11 mouse cellular contexts compared by ENCODE assay signal in the genomic region with DNA sequence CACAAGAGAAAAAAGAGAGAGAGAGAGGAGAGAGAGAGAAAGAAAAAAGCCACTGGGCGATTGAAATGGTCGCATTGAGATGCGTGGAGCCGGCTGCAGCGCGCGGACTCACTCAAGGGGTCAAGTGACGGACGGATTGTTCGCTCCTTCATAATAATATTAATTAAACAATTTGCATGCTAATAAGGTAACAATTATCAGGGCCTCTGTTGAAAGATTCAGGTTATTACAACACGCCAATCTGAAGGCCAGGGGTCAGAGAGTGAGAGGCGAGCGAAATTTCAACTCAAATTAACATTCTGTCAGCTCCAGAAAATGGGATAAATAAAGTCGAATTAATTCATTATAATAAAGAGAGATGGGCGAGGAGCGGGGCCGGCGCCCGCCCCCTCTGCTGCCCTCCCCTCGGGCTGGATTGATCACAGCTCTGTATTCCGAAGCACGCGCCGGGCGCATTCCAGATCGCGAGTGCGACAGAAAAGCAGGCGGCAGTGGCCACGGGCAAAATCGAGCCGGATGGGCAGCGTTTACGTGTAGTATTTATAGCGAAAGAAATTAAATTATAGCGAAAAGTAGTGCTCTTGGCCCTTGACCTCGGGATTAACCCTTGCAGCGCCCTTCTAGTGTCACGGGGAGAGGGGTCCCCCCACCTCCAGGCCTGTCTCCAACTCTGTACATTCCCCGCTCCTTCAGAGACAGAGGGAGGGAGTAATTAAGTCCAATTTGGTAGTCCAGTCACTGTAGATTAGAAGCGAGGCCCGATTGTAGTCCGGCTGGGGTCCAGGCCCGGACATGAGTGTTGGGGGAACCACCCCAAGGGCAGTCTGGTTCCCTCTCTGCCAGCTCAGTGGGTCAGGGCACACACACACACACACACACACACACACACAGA. TPM values are rescaled to one million over a fixed set of nuclear protein-coding genes. Genes with fewer than 3 reads are reported as not detected.
DNase-seq lines count a peak whose midpoint lies in the region; ATAC-seq and TF ChIP-seq lines count a peak whose summit lies in the region.
"Had no signal": no experiment of that assay in that cellular context is flagged by ENCODE, and none has a peak within 500 bp of the region (broad histone marks: within the 10 kb centered on the region; RNA-seq: fewer than 3 reads in every experiment).

No protein-coding gene starts in this region.

- H3K36me3 ChIP-seq in stomach, embryonic 15.5 days: no peaks in the 10 kb centered on the region
- no peaks in the 10 kb centered on the region for H3K36me3 ChIP-seq in stomach, postnatal 0 days (ENCODE audit: control insufficient read depth, insufficient read depth, low read length)
- no peaks in the 10 kb centered on the region for H3K36me3 ChIP-seq in hindbrain, embryonic 15.5 days

- no peaks in the 10 kb centered on the region for H3K9me3 ChIP-seq in stomach, embryonic 15.5 days
- H3K9me3 ChIP-seq in stomach, postnatal 0 days (ENCODE audit: control insufficient read depth, low read length): no peaks in the 10 kb centered on the region
- no peaks in the 10 kb centered on the region for H3K9me3 ChIP-seq in hindbrain, embryonic 15.5 days

- TF ChIP-seq EP300 in stomach, postnatal 0 days (optimal IDR thresholded peaks at IDR 0.05): no peak

- no peak for DNase-seq in stomach, postnatal 0 days (ENCODE audit: low spot score)
- DNase-seq in embryo, embryonic 11 days: peak; percentile 69
- no peak for DNase-seq in thymus, postnatal 36 days
- DNase-seq in ovary, adult 18-20 months (ENCODE audit: low spot score): no peak
- DNase-seq: gastrocnemius, postnatal 25 days; thymus, adult 2 months had no signal

- H3K4me1 ChIP-seq in stomach, embryonic 15.5 days: peaks cover 9% of the 10 kb centered on the region
- no peaks in the 10 kb centered on the region for H3K4me1 ChIP-seq in stomach, postnatal 0 days (replicated peaks; ENCODE audit: control insufficient read depth, insufficient read depth)
- peaks cover 46% of the 10 kb centered on the region for H3K4me1 ChIP-seq in hindbrain, embryonic 15.5 days (replicated peaks)

- no peak overlapping the region for H3K4me2 ChIP-seq in stomach, embryonic 15.5 days
- H3K4me2 ChIP-seq in stomach, postnatal 0 days (replicated peaks; ENCODE audit: low read depth): no peak overlapping the region
- H3K4me2 ChIP-seq in hindbrain, embryonic 15.5 days: peak overlapping the region; percentile 52

- WGBS in stomach, embryonic 15.5 days: 3% methylated on average over 44 of the region's 44 CpGs
- 4% methylated on average over 44 of the region's 44 CpGs for WGBS in stomach, postnatal 0 days
- WGBS in hindbrain, embryonic 15.5 days: 2% methylated on average over 44 of the region's 44 CpGs

- H3K9ac ChIP-seq in stomach, embryonic 15.5 days: no peak overlapping the region
- no peak overlapping the region for H3K9ac ChIP-seq in stomach, postnatal 0 days (ENCODE audit: low read length)
- no peak overlapping the region for H3K9ac ChIP-seq in hindbrain, embryonic 15.5 days

- H3K27me3 ChIP-seq in stomach, embryonic 15.5 days (replicated peaks): peaks cover 92% of the 10 kb centered on the region
- peaks cover 45% of the 10 kb centered on the region for H3K27me3 ChIP-seq in stomach, postnatal 0 days (ENCODE audit: control insufficient read depth, insufficient read depth, low read length)
- peaks cover 27% of the 10 kb centered on the region for H3K27me3 ChIP-seq in hindbrain, embryonic 15.5 days

- no peak for ATAC-seq in stomach, embryonic 15.5 days (ENCODE audit: insufficient read depth, low FRiP score, low read depth)
- no peak for ATAC-seq in stomach, postnatal 0 days (ENCODE audit: low FRiP score, low TSS enrichment)
- ATAC-seq in hindbrain, embryonic 15.5 days (ENCODE audit: low FRiP score, low read depth): no peak
- no peak for ATAC-seq in CD4-positive, CD25-positive, alpha-beta regulatory T cell, adult 4 months

- 0 out of 2 replicates have a peak overlapping the region, but pooled peaks have one; percentile 3 for H3K4me3 ChIP-seq in stomach, embryonic 15.5 days (replicated peaks)
- no peak overlapping the region for H3K4me3 ChIP-seq in stomach, postnatal 0 days (ENCODE audit: low read depth, low read length)
- H3K4me3 ChIP-seq in hindbrain, embryonic 15.5 days: peak overlapping the region; percentile 20
- H3K4me3 ChIP-seq: layer of hippocampus, adult 2 months had no signal

- no peak for TF ChIP-seq CTCF in stomach, postnatal 0 days (IDR thresholded peaks at IDR 0.05; ENCODE audit: low read depth)

- no peak overlapping the region for H3K27ac ChIP-seq in stomach, embryonic 15.5 days
- no peak overlapping the region for H3K27ac ChIP-seq in stomach, postnatal 0 days (replicated peaks)
- peak overlapping the region; percentile 86 for H3K27ac ChIP-seq in hindbrain, embryonic 15.5 days (replicated peaks)
- H3K27ac ChIP-seq: layer of hippocampus, adult 2 months had no signal

RNA-seq across cellular contexts. Expression of a gene that starts 1.9 kb away (rescaled TPM):
- polyA plus RNA-seq in stomach, embryonic 15.5 days (2015; fragmentation: Nextera tagmentation; extraction: Ambion mirVana): 0.08 TPM in 1 of 2 replicates, not detected in the other
- not detected in 2 replicates for polyA plus RNA-seq in stomach, postnatal 0 days (2015; fragmentation: Nextera tagmentation; extraction: Ambion mirVana)
- polyA plus RNA-seq in hindbrain, embryonic 15.5 days (2015; fragmentation: Nextera tagmentation; extraction: Ambion mirVana): 35.9 and 47.3 TPM in 2 replicates
- polyA plus RNA-seq in CD4-positive, CD25-positive, alpha-beta regulatory T cell, adult 4 months (2017; shearing (Covaris generic)): not detected
- polyA plus RNA-seq: liver, embryonic 16.5 days had no signal

RNA-seq across cellular contexts. Expression of a gene that starts 57.0 kb away (rescaled TPM):
- 7.0 and 8.5 TPM in 2 replicates for polyA plus RNA-seq in stomach, embryonic 15.5 days (2015; fragmentation: Nextera tagmentation; extraction: Ambion mirVana)
- 5.3 and 6.7 TPM in 2 replicates for polyA plus RNA-seq in stomach, postnatal 0 days (2015; fragmentation: Nextera tagmentation; extraction: Ambion mirVana)
- 19.7 and 27.1 TPM in 2 replicates for polyA plus RNA-seq in hindbrain, embryonic 15.5 days (2015; fragmentation: Nextera tagmentation; extraction: Ambion mirVana)
- polyA plus RNA-seq in CD4-positive, CD25-positive, alpha-beta regulatory T cell, adult 4 months (2017; shearing (Covaris generic)): 10 to 100 TPM; 10.2 to 10.6 TPM

Comparison
In these comparisons a context has a peak if more than half of its experiments do, and no peak if none do; other contexts are left out.
1. RNA of a gene that starts 1.9 kb away (polyA plus RNA-seq): 35.9 to 47.3 TPM in hindbrain, embryonic 15.5 days; 0.08 TPM in stomach, embryonic 15.5 days, not detected in stomach, postnatal 0 days and not detected in CD4-positive, CD25-positive, alpha-beta regulatory T cell, adult 4 months; every median in the first group is over 10 times any median in the second.